Mouse (Mus musculus): ENCODE measurements around the gene 4930503B20Rik. TPM values are rescaled to one million over a fixed set of nuclear protein-coding genes. Genes with fewer than 3 reads are reported as not detected.

The 4930503B20Rik gene
- total RNA-seq, 2 experiments from 2014 or later: not detected

DNA sequence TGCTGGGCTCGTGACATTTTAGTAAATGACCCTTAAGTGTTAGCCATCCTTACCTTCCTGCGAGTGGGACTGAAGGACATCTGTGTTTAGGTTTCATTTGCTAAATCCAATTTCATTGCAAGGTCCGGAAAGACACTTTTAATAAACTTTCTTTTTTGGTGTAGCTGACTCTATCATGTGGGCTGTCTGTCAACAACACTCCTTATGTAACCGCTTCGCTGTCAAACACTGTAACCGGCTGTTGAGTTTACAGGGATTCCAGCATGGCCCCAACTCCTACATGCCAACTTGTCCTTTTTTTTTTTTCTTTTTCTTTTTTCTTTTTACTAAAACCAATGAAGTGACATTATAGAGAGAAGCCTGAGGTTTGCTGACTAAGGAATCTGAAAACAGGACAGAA is 52.7 kb downstream of the 4930503B20Rik start:
- no peak for DNase-seq

DNA sequence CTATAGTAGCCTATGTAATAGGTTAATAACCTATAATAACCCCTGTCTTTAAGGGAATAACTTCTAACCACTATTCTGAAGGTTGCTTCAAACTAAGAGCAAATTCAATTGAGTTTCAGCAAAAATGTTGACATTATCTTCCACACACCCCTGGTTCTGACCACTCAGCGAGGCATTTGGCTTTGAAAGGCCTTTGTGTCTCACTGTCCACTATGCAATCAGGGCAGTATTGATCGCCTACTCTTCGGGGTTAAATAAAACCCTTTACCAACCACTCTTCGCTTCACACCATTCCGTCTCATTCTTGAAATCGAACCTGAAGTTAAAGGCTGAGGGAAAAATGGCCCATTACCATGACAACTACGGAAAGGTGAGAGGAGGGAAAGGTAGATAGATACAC is 54.3 kb downstream of the 4930503B20Rik start:
- no peak for DNase-seq

DNA sequence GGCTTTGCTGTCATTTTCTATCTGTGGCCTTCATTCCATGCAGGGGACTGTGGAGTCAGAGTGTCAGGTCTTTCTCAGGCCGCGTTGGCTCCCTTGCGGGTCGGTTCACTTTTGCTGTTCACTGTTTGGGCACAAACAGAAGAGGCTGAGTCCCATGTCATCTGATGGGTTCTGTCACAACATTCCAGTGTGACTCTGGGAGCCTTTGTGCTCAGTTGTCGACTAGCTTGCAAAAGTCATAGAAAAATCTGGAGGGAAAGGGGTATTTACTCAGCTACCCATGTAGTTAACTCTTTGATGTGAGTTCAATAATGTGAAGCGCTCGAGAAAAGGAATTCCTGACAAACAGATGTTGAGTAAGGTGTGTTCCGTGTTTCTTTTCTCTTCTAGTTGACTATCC is 54.7 kb downstream of the 4930503B20Rik start:
- no peak for DNase-seq

- no peak for DNase-seq
These were observed 55.7 kb downstream of the 4930503B20Rik start for GRCm38 (mm10) chr3:146595440-146595839.

Other genes with a start within 250 kb of the 4930503B20Rik start
- gene Ssx2ip, start 246.7 kb downstream of the 4930503B20Rik start, total RNA-seq (2021): 1 to 10 TPM; 8.4 to 9.6 TPM
- gene Ctbs, start 201.5 kb downstream of the 4930503B20Rik start, total RNA-seq (2021): 10 to 100 TPM in 1 of 2 experiments, 1 to 10 TPM in 1; 8.1 to 12.3 TPM
- gene Spata1, start 151.6 kb downstream of the 4930503B20Rik start, total RNA-seq (2021): 1 to 10 TPM; 3.9 to 4.6 TPM
- gene Gng5, start 151.5 kb downstream of the 4930503B20Rik start, total RNA-seq (2021): 100 to 1,000 TPM; 250 to 253 TPM
- gene Rpf1, start 129.9 kb downstream of the 4930503B20Rik start, total RNA-seq (2021): 10 to 100 TPM; 25.8 to 29.6 TPM
- gene Uox, start 80.9 kb downstream of the 4930503B20Rik start, total RNA-seq (2021): under 1 TPM in 1 of 2 experiments, not detected in 1; 0.43 TPM
- gene Dnase2b, start 35.7 kb downstream of the 4930503B20Rik start, total RNA-seq (2021): not detected
- under 1 TPM in 1 of 2 experiments, not detected in 1; 0.26 TPM for gene Samd13, start 34.3 kb upstream of the 4930503B20Rik start, total RNA-seq (2021)
- 100 to 1,000 TPM; 109 to 117 TPM for gene Prkacb, start 161.7 kb upstream of the 4930503B20Rik start, total RNA-seq (2021)
- 1 to 10 TPM; 6.2 to 9.2 TPM for gene Ttll7, start 201.1 kb upstream of the 4930503B20Rik start, total RNA-seq (2021)